Mouse (Mus musculus): ENCODE data around the gene Ppp2r5c. TPM values are rescaled to one million over a fixed set of nuclear protein-coding genes. Genes with fewer than 3 reads are reported as not detected.

Gene Ppp2r5c
- polyA plus RNA-seq, 1 experiment from 2014 or later: 143 TPM

GRCm38 (mm10) chr12:110480701-110481100 lies 33.8 kb downstream of the Ppp2r5c start:
- no peaks in the 10 kb centered on the region for H3K27me3 ChIP-seq (replicated peaks; ENCODE audit: low read depth, poor library complexity, severe bottlenecking)
- H3K4me3 ChIP-seq: no peak overlapping the region
- H3K36me3 ChIP-seq (replicated peaks): peaks cover 38% of the 10 kb centered on the region
- no peaks in the 10 kb centered on the region for H3K9me3 ChIP-seq
- 79% methylated on average over 4 of the region's 4 CpGs for WGBS
- DNase-seq (ENCODE audit: low spot score): no peak
- H3K4me1 ChIP-seq: peaks cover 20% of the 10 kb centered on the region
- H3K27ac ChIP-seq (replicated peaks): no peak overlapping the region

- Histone ChIP-seq H3K9me3 (no peaks in the 10 kb centered on the region), H3K27me3 (replicated peaks; ENCODE audit: low read depth, poor library complexity, severe bottlenecking) (no peaks in the 10 kb centered on the region), H3K4me1 (peaks cover 39% of the 10 kb centered on the region), H3K36me3 (replicated peaks) (peaks cover 37% of the 10 kb centered on the region), H3K4me3 (peak overlapping the region; percentile 12; the same call in 1 of the 2 replicates), H3K27ac (replicated peaks) (no peak overlapping the region)
- 27% methylated on average over 6 of the region's 6 CpGs for WGBS
- no peak for DNase-seq (ENCODE audit: low spot score)
Measured at GRCm38 (mm10) chr12:110483761-110484160, 36.8 kb downstream of the Ppp2r5c start.

DNA sequence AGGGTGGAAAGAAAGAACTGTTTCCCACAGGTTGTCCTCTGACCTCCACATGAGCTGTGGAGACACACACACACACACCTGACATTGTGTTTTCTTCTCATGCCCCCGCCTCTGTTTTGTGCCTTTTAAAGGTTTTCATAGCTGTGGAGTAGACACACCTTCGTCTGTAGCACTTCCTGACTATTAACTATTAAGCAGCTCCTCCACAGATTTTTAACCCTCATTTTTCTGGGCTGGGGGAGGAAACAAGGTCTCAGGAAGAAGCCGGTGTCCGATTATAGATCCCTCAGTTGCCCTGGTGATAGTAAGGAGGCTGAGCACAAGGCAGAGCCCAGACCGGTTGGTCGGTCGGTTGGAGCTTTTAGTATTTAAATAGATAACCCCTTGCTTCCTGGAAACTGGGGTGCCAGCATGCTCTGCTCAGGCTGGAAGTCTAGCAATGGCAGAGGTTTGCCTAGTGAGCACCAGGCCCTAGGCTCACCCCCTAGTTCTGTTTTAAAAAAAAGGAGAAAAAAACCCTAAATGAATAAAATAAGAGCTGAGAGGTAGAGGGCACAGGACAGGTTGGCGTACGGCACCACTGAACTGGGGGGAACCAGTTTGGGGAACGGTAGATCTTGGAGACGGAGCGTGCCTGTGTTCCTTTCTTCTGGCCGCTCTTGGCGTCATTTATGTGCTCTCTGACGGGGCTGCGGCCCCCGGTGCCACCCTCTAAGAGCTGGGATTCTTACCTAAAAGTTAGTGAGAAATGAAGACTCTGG lies 38.1 kb downstream of the Ppp2r5c start:
- Histone ChIP-seq H3K36me3 (replicated peaks) (peaks cover 42% of the 10 kb centered on the region), H3K4me1 (peaks cover 35% of the 10 kb centered on the region), H3K27me3 (replicated peaks; ENCODE audit: low read depth, poor library complexity, severe bottlenecking) (no peaks in the 10 kb centered on the region), H3K9me3 (no peaks in the 10 kb centered on the region), H3K4me3 (peak overlapping the region; percentile 84), H3K27ac (replicated peaks) (peak overlapping the region; percentile 98)
- no peak for DNase-seq (ENCODE audit: low spot score)
- 2% methylated on average over 17 of the region's 17 CpGs for WGBS

- WGBS: under 1% methylated on average over 27 of the region's 27 CpGs
- peak overlapping the region; percentile 84 for H3K4me3 ChIP-seq
Measured at GRCm38 (mm10) chr12:110485585-110486331, 38.8 kb downstream of the Ppp2r5c start.

DNA sequence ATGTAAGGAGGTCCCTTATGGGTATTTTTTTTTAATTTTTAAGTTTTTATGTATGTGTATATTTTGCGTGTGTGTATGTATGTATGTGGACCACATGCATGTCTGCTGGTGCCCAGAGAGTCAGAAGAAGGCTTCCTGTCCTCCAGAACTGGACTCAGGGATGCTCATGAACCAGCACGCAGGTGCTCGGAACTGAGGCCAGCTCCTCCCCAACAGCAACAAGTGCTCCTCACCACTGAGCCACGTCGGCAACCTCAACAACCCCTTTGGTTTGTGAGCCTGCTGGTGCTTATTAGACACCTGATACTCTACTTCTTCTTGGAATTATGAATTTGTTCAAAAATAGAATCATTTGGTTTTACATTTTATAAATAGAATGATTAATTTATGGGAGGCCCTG lies 39.9 kb downstream of the Ppp2r5c start:
- Histone ChIP-seq H3K4me1 (peaks cover 35% of the 10 kb centered on the region), H3K4me3 (peak overlapping the region; percentile 84), H3K36me3 (replicated peaks) (peaks cover 50% of the 10 kb centered on the region), H3K27ac (replicated peaks) (peak overlapping the region; percentile 98; the same call in 1 of the 2 replicates), H3K27me3 (replicated peaks; ENCODE audit: low read depth, poor library complexity, severe bottlenecking) (no peaks in the 10 kb centered on the region), H3K9me3 (no peaks in the 10 kb centered on the region)
- WGBS: 89% methylated on average over 5 of the region's 5 CpGs
- no peak for DNase-seq (ENCODE audit: low spot score)

More at GRCm38 (mm10) chr12:110485585-110486331, 38.8 kb downstream of the Ppp2r5c start:
- no peaks in the 10 kb centered on the region for H3K27me3 ChIP-seq (replicated peaks; ENCODE audit: low read depth, poor library complexity, severe bottlenecking)
- peak; percentile 86 for DNase-seq (ENCODE audit: low spot score)
- H3K4me1 ChIP-seq: peaks cover 35% of the 10 kb centered on the region
- peaks cover 46% of the 10 kb centered on the region for H3K36me3 ChIP-seq (replicated peaks)
- no peaks in the 10 kb centered on the region for H3K9me3 ChIP-seq
- H3K27ac ChIP-seq (replicated peaks): peak overlapping the region; percentile 98

DNA sequence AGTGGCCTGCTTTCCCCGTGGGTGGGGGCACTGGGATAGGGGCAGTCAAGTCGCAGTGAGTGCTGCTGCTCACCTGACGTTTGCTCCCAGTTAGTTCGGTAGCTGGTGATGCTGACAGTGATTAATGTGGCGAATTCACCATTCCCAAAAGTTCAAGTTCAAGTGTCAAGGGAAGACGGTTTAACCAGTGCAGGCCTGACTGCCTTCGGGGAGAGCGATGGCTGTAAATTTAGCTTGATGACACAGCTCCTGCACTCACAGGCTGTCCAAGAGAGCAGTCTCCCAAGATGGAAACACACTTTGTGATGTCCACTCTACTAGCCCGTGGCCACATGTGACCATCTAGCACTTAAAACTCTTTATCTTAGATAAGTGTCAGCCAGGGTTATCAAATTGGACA lies 41.1 kb downstream of the Ppp2r5c start:
- 82% methylated on average over 9 of the region's 9 CpGs for WGBS

DNA sequence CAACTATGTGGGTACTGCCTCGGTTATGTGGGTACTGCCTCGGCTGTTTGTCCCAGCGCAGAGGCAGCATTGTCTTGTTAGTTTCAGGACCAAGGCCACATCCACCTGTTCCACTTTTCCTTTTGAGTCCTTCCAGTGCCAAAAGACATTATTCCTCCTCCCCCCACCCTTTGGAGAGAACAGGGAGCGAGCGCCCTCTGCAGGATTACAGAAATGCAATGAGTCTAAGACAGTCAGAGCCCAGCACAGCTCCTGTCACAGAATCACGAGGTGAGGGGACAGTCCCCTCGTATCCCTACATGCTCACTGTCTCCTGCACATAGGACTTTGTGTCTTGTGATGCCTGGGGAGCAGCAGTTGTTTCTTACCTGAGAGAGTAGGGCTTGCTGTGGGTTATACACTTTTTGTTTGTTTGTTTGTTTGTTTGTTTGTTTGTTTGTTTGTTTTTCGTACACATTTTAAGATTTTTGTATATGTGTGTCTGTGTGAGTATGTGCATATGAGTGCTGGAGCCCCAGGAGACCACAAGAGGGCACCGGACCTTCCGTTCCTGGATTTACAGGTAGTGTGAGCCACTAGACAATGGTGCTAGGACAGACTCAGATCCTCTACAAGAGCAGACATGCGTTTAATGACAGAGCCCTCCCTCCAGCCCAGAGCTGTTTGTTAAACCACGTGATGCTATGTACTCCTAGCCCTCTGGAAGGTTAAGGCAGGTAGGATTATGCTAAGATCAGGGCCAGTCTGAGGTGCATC lies 43.2 kb downstream of the Ppp2r5c start:
- Histone ChIP-seq H3K4me3 (no peak overlapping the region), H3K36me3 (replicated peaks) (peaks cover 44% of the 10 kb centered on the region), H3K4me1 (peaks cover 19% of the 10 kb centered on the region), H3K27ac (replicated peaks) (no peak overlapping the region), H3K27me3 (replicated peaks; ENCODE audit: low read depth, poor library complexity, severe bottlenecking) (no peaks in the 10 kb centered on the region), H3K9me3 (no peaks in the 10 kb centered on the region)
- WGBS: 89% methylated on average over 12 of the region's 12 CpGs
- DNase-seq (ENCODE audit: low spot score): no peak

More for the DNA sequence above, 41.1 kb downstream of the Ppp2r5c start:
- no peak for DNase-seq (ENCODE audit: low spot score)
- Histone ChIP-seq H3K36me3 (replicated peaks) (peaks cover 44% of the 10 kb centered on the region), H3K27ac (replicated peaks) (no peak overlapping the region), H3K9me3 (no peaks in the 10 kb centered on the region), H3K4me1 (peaks cover 35% of the 10 kb centered on the region), H3K27me3 (replicated peaks; ENCODE audit: low read depth, poor library complexity, severe bottlenecking) (no peaks in the 10 kb centered on the region), H3K4me3 (no peak overlapping the region)

DNA sequence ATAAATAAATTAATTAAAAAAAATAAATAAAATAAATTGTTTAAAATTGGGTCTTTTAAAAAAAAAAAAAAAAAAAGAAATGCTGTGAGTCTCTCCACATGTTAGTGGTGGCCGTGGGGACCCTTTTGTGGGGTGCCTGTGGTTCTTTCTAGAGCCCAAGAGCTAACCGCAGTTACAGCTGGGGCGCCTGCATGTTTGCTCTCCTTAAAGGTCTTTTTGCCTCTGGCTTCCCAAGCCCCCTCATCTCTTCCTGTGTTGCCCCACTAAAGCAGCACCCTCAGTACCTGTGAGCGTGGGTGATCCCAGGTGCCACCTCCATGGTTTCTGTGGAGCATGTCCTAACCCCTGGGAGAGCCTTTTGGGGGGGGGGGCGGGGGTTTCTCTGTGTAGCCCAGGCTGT lies 45.5 kb downstream of the Ppp2r5c start:
- H3K36me3 ChIP-seq (replicated peaks): peaks cover 44% of the 10 kb centered on the region
- WGBS: 95% methylated on average over 5 of the region's 5 CpGs
- H3K27ac ChIP-seq (replicated peaks): no peak overlapping the region
- DNase-seq (ENCODE audit: low spot score): no peak
- no peaks in the 10 kb centered on the region for H3K9me3 ChIP-seq
- no peak overlapping the region for H3K4me3 ChIP-seq
- no peaks in the 10 kb centered on the region for H3K27me3 ChIP-seq (replicated peaks; ENCODE audit: low read depth, poor library complexity, severe bottlenecking)
- peaks cover 15% of the 10 kb centered on the region for H3K4me1 ChIP-seq

DNA sequence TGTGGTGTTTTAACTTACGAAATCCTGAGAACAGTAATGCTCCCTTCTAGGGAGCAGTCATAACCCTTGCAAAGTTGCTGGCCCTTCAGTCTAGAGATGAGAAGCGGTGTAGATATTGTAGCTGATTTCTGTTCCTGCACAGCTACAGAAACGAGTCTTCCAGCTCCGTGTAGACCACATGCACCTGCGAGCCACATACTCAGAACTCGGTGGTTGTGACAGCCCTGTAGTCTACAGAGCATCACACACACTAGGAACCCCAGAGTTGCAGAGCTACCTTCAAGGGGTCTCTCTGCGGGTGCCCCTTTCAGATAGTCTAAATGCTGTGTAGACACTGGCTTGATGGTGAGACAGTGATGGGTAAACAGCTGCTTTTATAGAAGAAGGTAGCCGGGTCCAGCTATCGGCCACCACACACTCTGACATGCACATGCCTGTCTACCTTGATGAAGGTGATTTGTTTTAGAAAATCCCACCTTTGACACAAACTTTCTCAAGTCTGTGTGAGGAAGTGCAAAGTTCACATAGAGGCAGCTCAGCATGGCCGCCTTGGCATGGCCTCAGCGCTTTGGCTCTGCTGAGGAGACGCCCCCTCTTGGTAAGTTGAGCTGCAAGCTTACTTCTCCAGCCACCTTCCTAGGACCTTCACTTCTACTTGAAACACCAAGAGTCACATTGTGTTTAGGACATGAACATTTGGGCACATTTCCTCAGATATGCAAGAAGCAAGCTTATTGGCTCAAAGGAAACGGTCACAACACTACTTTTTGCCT lies 46.9 kb downstream of the Ppp2r5c start:
- H3K4me3 ChIP-seq: no peak overlapping the region
- no peak for DNase-seq (ENCODE audit: low spot score)
- H3K36me3 ChIP-seq (replicated peaks): peaks cover 33% of the 10 kb centered on the region
- 95% methylated on average over 13 of the region's 13 CpGs for WGBS
- peaks cover 21% of the 10 kb centered on the region for H3K4me1 ChIP-seq
- H3K9me3 ChIP-seq: no peaks in the 10 kb centered on the region
- H3K27me3 ChIP-seq (replicated peaks; ENCODE audit: low read depth, poor library complexity, severe bottlenecking): no peaks in the 10 kb centered on the region
- no peak overlapping the region for H3K27ac ChIP-seq (replicated peaks)

DNA sequence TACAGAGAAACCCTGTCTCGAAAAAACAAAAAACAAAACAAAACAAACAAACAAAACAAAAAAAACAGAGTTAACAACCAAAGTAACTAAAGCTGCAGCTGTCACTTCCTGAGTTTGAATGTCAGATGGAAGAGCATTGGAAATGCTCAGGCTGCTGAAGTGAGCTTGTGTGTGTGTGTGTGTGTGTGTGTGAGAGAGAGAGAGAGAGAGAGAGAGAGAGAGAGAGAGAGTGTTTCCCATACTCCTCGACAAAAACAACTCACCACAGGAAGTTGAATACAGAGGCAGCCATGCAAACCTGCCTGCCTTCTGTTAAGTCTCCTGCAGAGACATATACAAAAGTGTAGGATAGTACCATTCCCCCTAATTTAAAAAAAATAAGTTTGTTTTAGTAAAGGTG lies 47.9 kb downstream of the Ppp2r5c start:
- peaks cover 26% of the 10 kb centered on the region for H3K36me3 ChIP-seq (replicated peaks)
- H3K27ac ChIP-seq (replicated peaks): no peak overlapping the region
- H3K4me3 ChIP-seq: no peak overlapping the region
- H3K4me1 ChIP-seq: peaks cover 31% of the 10 kb centered on the region
- no peaks in the 10 kb centered on the region for H3K27me3 ChIP-seq (replicated peaks; ENCODE audit: low read depth, poor library complexity, severe bottlenecking)
- WGBS: 75% methylated on average over 2 of the region's 2 CpGs
- DNase-seq (ENCODE audit: low spot score): no peak
- H3K9me3 ChIP-seq: no peaks in the 10 kb centered on the region

DNA sequence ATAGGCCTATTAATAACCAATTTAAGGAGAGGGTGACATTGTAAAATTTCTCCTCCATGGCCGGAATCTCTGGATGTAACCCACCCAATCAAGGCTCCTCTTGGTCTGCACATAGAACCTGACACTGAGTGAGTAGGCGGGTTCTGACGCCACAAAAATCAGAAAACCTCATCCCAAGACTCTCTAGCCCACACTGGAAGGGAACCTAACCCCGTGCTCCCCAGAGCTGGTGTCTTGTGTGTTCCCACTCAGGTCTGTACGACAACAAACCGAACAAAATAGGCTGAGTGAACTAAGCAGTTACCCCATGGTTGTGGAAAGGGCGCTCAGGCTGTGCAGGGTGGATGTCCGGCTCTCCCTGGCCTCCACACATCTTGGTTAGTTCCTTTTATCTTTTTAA lies 48.3 kb downstream of the Ppp2r5c start:
- H3K27ac ChIP-seq (replicated peaks): no peak overlapping the region
- no peak for DNase-seq (ENCODE audit: low spot score)
- peaks cover 31% of the 10 kb centered on the region for H3K4me1 ChIP-seq
- no peak overlapping the region for H3K4me3 ChIP-seq
- 93% methylated on average over 8 of the region's 8 CpGs for WGBS
- no peaks in the 10 kb centered on the region for H3K9me3 ChIP-seq
- no peaks in the 10 kb centered on the region for H3K27me3 ChIP-seq (replicated peaks; ENCODE audit: low read depth, poor library complexity, severe bottlenecking)
- H3K36me3 ChIP-seq (replicated peaks): peaks cover 26% of the 10 kb centered on the region

GRCm38 (mm10) chr12:110496016-110496415 lies 49.1 kb downstream of the Ppp2r5c start:
- H3K4me1 ChIP-seq: peaks cover 31% of the 10 kb centered on the region
- no peaks in the 10 kb centered on the region for H3K9me3 ChIP-seq
- H3K27ac ChIP-seq (replicated peaks): no peak overlapping the region
- no peak for DNase-seq (ENCODE audit: low spot score)
- H3K4me3 ChIP-seq: no peak overlapping the region
- 86% methylated on average over 5 of the region's 5 CpGs for WGBS
- H3K36me3 ChIP-seq (replicated peaks): peaks cover 23% of the 10 kb centered on the region
- no peaks in the 10 kb centered on the region for H3K27me3 ChIP-seq (replicated peaks; ENCODE audit: low read depth, poor library complexity, severe bottlenecking)
